Mouse (Mus musculus) embryonic fibroblast, embryonic 13.5 days (primary cell): ENCODE results near the gene Dnal1.

Source experiments
- CTCF ChIP-seq: IDR thresholded peaks from 2 replicates; pipeline ENCODE4 v1.5.1; 2011; ENCODE audit warnings: mild to moderate bottlenecking, control low read depth, low read length, moderate library complexity, borderline replicate concordance; ENCODE audit not compliant: insufficient read depth
- POLR2A ChIP-seq: IDR thresholded peaks from 2 replicates; pipeline ENCODE4 v1.6.1; 2011; ENCODE audit warnings: low read depth, mild to moderate bottlenecking, control low read depth, low read length, moderate library complexity

GRCm38 (mm10) chr12:84190151-84190820 is 76.1 kb downstream of the Dnal1 start:
- TF ChIP-seq CTCF (no peak), POLR2A (no peak)
